Mouse (Mus musculus): ENCODE measurements around the gene Acadsb. TPM values are rescaled to one million over a fixed set of nuclear protein-coding genes. Genes with fewer than 3 reads are reported as not detected.

Gene Acadsb
- polyA plus RNA-seq, 1 experiment from 2014 or later = 54.5 TPM

GRCm38 (mm10) chr7:131467312-131467711 lies 56.9 kb downstream of the Acadsb start:
- H3K27me3 ChIP-seq (ENCODE audit: control insufficient read depth, insufficient read depth, low read length) = no peaks in the 10 kb centered on the region
- H3K9me3 ChIP-seq (ENCODE audit: control insufficient read depth, low read length) = no peaks in the 10 kb centered on the region
- no peak overlapping the region for H3K27ac ChIP-seq (replicated peaks)
- no peak overlapping the region for H3K4me3 ChIP-seq (ENCODE audit: low read depth, low read length)
- H3K4me1 ChIP-seq (replicated peaks; ENCODE audit: control insufficient read depth, insufficient read depth) = no peaks in the 10 kb centered on the region
- no peak overlapping the region for H3K9ac ChIP-seq (ENCODE audit: low read length)
- no peak overlapping the region for H3K4me2 ChIP-seq (replicated peaks; ENCODE audit: low read depth)
- ATAC-seq (ENCODE audit: low FRiP score, low TSS enrichment) (no peak), DNase-seq (ENCODE audit: low spot score) (no peak)
- WGBS = 81% methylated on average over 3 of the region's 3 CpGs
- TF ChIP-seq EP300 (optimal IDR thresholded peaks at IDR 0.05) (no peak), CTCF (IDR thresholded peaks at IDR 0.05; ENCODE audit: low read depth) (no peak)
- H3K36me3 ChIP-seq (ENCODE audit: control insufficient read depth, insufficient read depth, low read length) = no peaks in the 10 kb centered on the region

GRCm38 (mm10) chr7:131469506-131469905 lies 59.1 kb downstream of the Acadsb start:
- H3K27ac ChIP-seq (replicated peaks) = no peak overlapping the region
- H3K27me3 ChIP-seq (ENCODE audit: control insufficient read depth, insufficient read depth, low read length) = no peaks in the 10 kb centered on the region
- no peaks in the 10 kb centered on the region for H3K36me3 ChIP-seq (ENCODE audit: control insufficient read depth, insufficient read depth, low read length)
- no peak for DNase-seq (ENCODE audit: low spot score)
- no peaks in the 10 kb centered on the region for H3K4me1 ChIP-seq (replicated peaks; ENCODE audit: control insufficient read depth, insufficient read depth)
- WGBS = 67% methylated on average over 3 of the region's 3 CpGs
- no peak overlapping the region for H3K9ac ChIP-seq (ENCODE audit: low read length)
- no peaks in the 10 kb centered on the region for H3K9me3 ChIP-seq (ENCODE audit: control insufficient read depth, low read length)
- no peak for ATAC-seq (ENCODE audit: low FRiP score, low TSS enrichment)
- no peak overlapping the region for H3K4me3 ChIP-seq (ENCODE audit: low read depth, low read length)
- no peak for TF ChIP-seq EP300 (optimal IDR thresholded peaks at IDR 0.05)
- peak; percentile 42 for TF ChIP-seq CTCF (IDR thresholded peaks at IDR 0.05; ENCODE audit: low read depth)
- no peak overlapping the region for H3K4me2 ChIP-seq (replicated peaks; ENCODE audit: low read depth)

GRCm38 (mm10) chr7:131471551-131471950 lies 61.1 kb downstream of the Acadsb start:
- no peaks in the 10 kb centered on the region for H3K9me3 ChIP-seq (ENCODE audit: control insufficient read depth, low read length)
- H3K27me3 ChIP-seq (ENCODE audit: control insufficient read depth, insufficient read depth, low read length) = no peaks in the 10 kb centered on the region
- H3K27ac ChIP-seq (replicated peaks) = no peak overlapping the region
- no peak overlapping the region for H3K4me2 ChIP-seq (replicated peaks; ENCODE audit: low read depth)
- no peaks in the 10 kb centered on the region for H3K36me3 ChIP-seq (ENCODE audit: control insufficient read depth, insufficient read depth, low read length)
- ATAC-seq (ENCODE audit: low FRiP score, low TSS enrichment) = no peak
- no peak overlapping the region for H3K4me3 ChIP-seq (ENCODE audit: low read depth, low read length)
- 88% methylated on average over 5 of the region's 5 CpGs for WGBS
- no peak overlapping the region for H3K9ac ChIP-seq (ENCODE audit: low read length)
- H3K4me1 ChIP-seq (replicated peaks; ENCODE audit: control insufficient read depth, insufficient read depth) = no peaks in the 10 kb centered on the region
- no peak for DNase-seq (ENCODE audit: low spot score)
- no peak for TF ChIP-seq CTCF (IDR thresholded peaks at IDR 0.05; ENCODE audit: low read depth)
- no peak for TF ChIP-seq EP300 (optimal IDR thresholded peaks at IDR 0.05)

- WGBS = 21% methylated on average over 8 of the region's 8 CpGs
- Histone ChIP-seq H3K9me3 (ENCODE audit: control insufficient read depth, low read length) (no peaks in the 10 kb centered on the region), H3K9ac (ENCODE audit: low read length) (no peak overlapping the region), H3K4me1 (replicated peaks; ENCODE audit: control insufficient read depth, insufficient read depth) (no peaks in the 10 kb centered on the region), H3K27ac (replicated peaks) (no peak overlapping the region), H3K4me3 (ENCODE audit: low read depth, low read length) (no peak overlapping the region), H3K27me3 (ENCODE audit: control insufficient read depth, insufficient read depth, low read length) (no peaks in the 10 kb centered on the region), H3K4me2 (replicated peaks; ENCODE audit: low read depth) (no peak overlapping the region), H3K36me3 (ENCODE audit: control insufficient read depth, insufficient read depth, low read length) (no peaks in the 10 kb centered on the region)
- TF ChIP-seq CTCF (IDR thresholded peaks at IDR 0.05; ENCODE audit: low read depth) (no peak), EP300 (optimal IDR thresholded peaks at IDR 0.05) (no peak)
- DNase-seq (ENCODE audit: low spot score) = no peak
- ATAC-seq (ENCODE audit: low FRiP score, low TSS enrichment) = no peak
Measured at GRCm38 (mm10) chr7:131477140-131477539, 66.7 kb downstream of the Acadsb start.

- no peak overlapping the region for H3K27ac ChIP-seq (replicated peaks)
- TF ChIP-seq CTCF (IDR thresholded peaks at IDR 0.05; ENCODE audit: low read depth) (no peak), EP300 (optimal IDR thresholded peaks at IDR 0.05) (no peak)
- no peak for ATAC-seq (ENCODE audit: low FRiP score, low TSS enrichment)
- WGBS = 93% methylated on average over 5 of the region's 5 CpGs
- no peaks in the 10 kb centered on the region for H3K36me3 ChIP-seq (ENCODE audit: control insufficient read depth, insufficient read depth, low read length)
- no peaks in the 10 kb centered on the region for H3K4me1 ChIP-seq (replicated peaks; ENCODE audit: control insufficient read depth, insufficient read depth)
- H3K27me3 ChIP-seq (ENCODE audit: control insufficient read depth, insufficient read depth, low read length) = no peaks in the 10 kb centered on the region
- no peak overlapping the region for H3K4me2 ChIP-seq (replicated peaks; ENCODE audit: low read depth)
- no peak overlapping the region for H3K4me3 ChIP-seq (ENCODE audit: low read depth, low read length)
- no peak overlapping the region for H3K9ac ChIP-seq (ENCODE audit: low read length)
- no peak for DNase-seq (ENCODE audit: low spot score)
- no peaks in the 10 kb centered on the region for H3K9me3 ChIP-seq (ENCODE audit: control insufficient read depth, low read length)
Measured at GRCm38 (mm10) chr7:131478403-131478802, 68.0 kb downstream of the Acadsb start.

Other genes starting within 250 kb of the Acadsb start
- 0.06 TPM in 1 of 2 replicates, not detected in the other for gene 5430419D17Rik, start 236.2 kb upstream of the Acadsb start, polyA plus RNA-seq (2015; fragmentation: Nextera tagmentation; extraction: Ambion mirVana)
- gene Cuzd1, start 88.3 kb upstream of the Acadsb start, polyA plus RNA-seq (2015; fragmentation: Nextera tagmentation; extraction: Ambion mirVana) = 0.06 and 0.10 TPM in 2 replicates
- not detected in 2 replicates for gene Fam24b, start 81.1 kb upstream of the Acadsb start, polyA plus RNA-seq (2015; fragmentation: Nextera tagmentation; extraction: Ambion mirVana)
- not detected in 2 replicates for gene Fam24a, start 76.7 kb upstream of the Acadsb start, polyA plus RNA-seq (2015; fragmentation: Nextera tagmentation; extraction: Ambion mirVana)
- gene 2310057M21Rik, start 47.8 kb upstream of the Acadsb start, polyA plus RNA-seq (2015; fragmentation: Nextera tagmentation; extraction: Ambion mirVana) = 11.5 and 12.8 TPM in 2 replicates
- gene Pstk, start 39.5 kb upstream of the Acadsb start, polyA plus RNA-seq (2015; fragmentation: Nextera tagmentation; extraction: Ambion mirVana) = 50.0 and 52.2 TPM in 2 replicates
- gene Ikzf5, start 80 bp upstream of the Acadsb start, polyA plus RNA-seq (2015; fragmentation: Nextera tagmentation; extraction: Ambion mirVana) = 6.4 and 6.8 TPM in 2 replicates
- gene Hmx3, start 132.3 kb downstream of the Acadsb start, polyA plus RNA-seq (2015; fragmentation: Nextera tagmentation; extraction: Ambion mirVana) = 0.82 and 1.1 TPM in 2 replicates
- gene Hmx2, start 138.2 kb downstream of the Acadsb start, polyA plus RNA-seq (2015; fragmentation: Nextera tagmentation; extraction: Ambion mirVana) = 0.34 and 0.74 TPM in 2 replicates
- gene Bub3, start 149.6 kb downstream of the Acadsb start, polyA plus RNA-seq (2015; fragmentation: Nextera tagmentation; extraction: Ambion mirVana) = 78.5 and 86.0 TPM in 2 replicates